Mouse (Mus musculus): ENCODE measurements around the gene Slc44a1. TPM values are rescaled to one million over a fixed set of nuclear protein-coding genes. Genes with fewer than 3 reads are reported as not detected.

The Slc44a1 gene
- polyA plus RNA-seq, 2 experiments, result 26.6 to 56.4 TPM

- no peak for TF ChIP-seq POLR2A (IDR thresholded peaks at IDR 0.05; ENCODE audit: borderline replicate concordance, extremely low read depth, insufficient read depth, insufficient read length)
Measured at GRCm38 (mm10) chr4:53440816-53441571, 781 bp downstream of the Slc44a1 start.

GRCm38 (mm10) chr4:53441683-53442082 lies 1.5 kb downstream of the Slc44a1 start:
- H3K4me1 ChIP-seq (ENCODE audit: control insufficient read depth, insufficient read depth, low read length), result peaks cover 20% of the 10 kb centered on the region
- no peak overlapping the region for H3K27ac ChIP-seq (replicated peaks; ENCODE audit: low read depth, low read length)
- ATAC-seq (ENCODE audit: low FRiP score, low read depth) (no peak), DNase-seq (ENCODE audit: low spot score) (no peak)
- no peaks in the 10 kb centered on the region for H3K9me3 ChIP-seq (ENCODE audit: control insufficient read depth, low read length)
- 32% methylated on average over 4 of the region's 4 CpGs for WGBS
- H3K36me3 ChIP-seq (ENCODE audit: control insufficient read depth, insufficient read depth, low read length), result no peaks in the 10 kb centered on the region
- H3K4me3 ChIP-seq (replicated peaks; ENCODE audit: low read length), result peak overlapping the region; percentile 89
- peak overlapping the region; percentile 98 for H3K4me2 ChIP-seq (replicated peaks; ENCODE audit: low read depth, low read length, severe bottlenecking)
- TF ChIP-seq POLR2A (IDR thresholded peaks at IDR 0.05; ENCODE audit: borderline replicate concordance, extremely low read depth, insufficient read depth, insufficient read length), result no peak
- H3K9ac ChIP-seq (ENCODE audit: low read depth, low read length, severe bottlenecking), result no peak overlapping the region
- no peaks in the 10 kb centered on the region for H3K27me3 ChIP-seq (ENCODE audit: control insufficient read depth, insufficient read depth, low read length)

More at GRCm38 (mm10) chr4:53440816-53441571, 781 bp downstream of the Slc44a1 start:
- ATAC-seq (ENCODE audit: low FRiP score, low read depth), result no peak
- Histone ChIP-seq H3K27me3 (ENCODE audit: control insufficient read depth, insufficient read depth, low read length) (no peaks in the 10 kb centered on the region), H3K4me1 (ENCODE audit: control insufficient read depth, insufficient read depth, low read length) (peaks cover 20% of the 10 kb centered on the region), H3K9ac (ENCODE audit: low read depth, low read length, severe bottlenecking) (peak overlapping the region; percentile 86), H3K27ac (replicated peaks; ENCODE audit: low read depth, low read length) (peak overlapping the region; percentile 79; the same call in 1 of the 2 replicates), H3K36me3 (ENCODE audit: control insufficient read depth, insufficient read depth, low read length) (no peaks in the 10 kb centered on the region), H3K4me2 (replicated peaks; ENCODE audit: low read depth, low read length, severe bottlenecking) (peak overlapping the region; percentile 98), H3K4me3 (replicated peaks; ENCODE audit: low read length) (peak overlapping the region; percentile 89), H3K9me3 (ENCODE audit: control insufficient read depth, low read length) (no peaks in the 10 kb centered on the region)
- WGBS, result under 1% methylated on average over 30 of the region's 45 CpGs
- DNase-seq (ENCODE audit: low spot score), result no peak

GRCm38 (mm10) chr4:53446216-53446615 lies 6.0 kb downstream of the Slc44a1 start:
- Histone ChIP-seq H3K27me3 (ENCODE audit: control insufficient read depth, insufficient read depth, low read length) (no peaks in the 10 kb centered on the region), H3K4me1 (ENCODE audit: control insufficient read depth, insufficient read depth, low read length) (peaks cover 8% of the 10 kb centered on the region), H3K4me2 (replicated peaks; ENCODE audit: low read depth, low read length, severe bottlenecking) (no peak overlapping the region), H3K27ac (replicated peaks; ENCODE audit: low read depth, low read length) (no peak overlapping the region), H3K4me3 (replicated peaks; ENCODE audit: low read length) (no peak overlapping the region), H3K36me3 (ENCODE audit: control insufficient read depth, insufficient read depth, low read length) (no peaks in the 10 kb centered on the region), H3K9me3 (ENCODE audit: control insufficient read depth, low read length) (no peaks in the 10 kb centered on the region), H3K9ac (ENCODE audit: low read depth, low read length, severe bottlenecking) (no peak overlapping the region)
- ATAC-seq (ENCODE audit: low FRiP score, low read depth), result no peak
- 71% methylated on average over 3 of the region's 3 CpGs for WGBS
- DNase-seq (ENCODE audit: low spot score), result no peak
- no peak for TF ChIP-seq POLR2A (IDR thresholded peaks at IDR 0.05; ENCODE audit: borderline replicate concordance, extremely low read depth, insufficient read depth, insufficient read length)

- no peak for TF ChIP-seq POLR2A (IDR thresholded peaks at IDR 0.05; ENCODE audit: borderline replicate concordance, extremely low read depth, insufficient read depth, insufficient read length)
- no peak overlapping the region for H3K9ac ChIP-seq (ENCODE audit: low read depth, low read length, severe bottlenecking)
- no peaks in the 10 kb centered on the region for H3K27me3 ChIP-seq (ENCODE audit: control insufficient read depth, insufficient read depth, low read length)
- 93% methylated on average over 4 of the region's 4 CpGs for WGBS
- ATAC-seq (ENCODE audit: low FRiP score, low read depth) (no peak), DNase-seq (ENCODE audit: low spot score) (no peak)
- no peaks in the 10 kb centered on the region for H3K36me3 ChIP-seq (ENCODE audit: control insufficient read depth, insufficient read depth, low read length)
- H3K4me2 ChIP-seq (replicated peaks; ENCODE audit: low read depth, low read length, severe bottlenecking), result no peak overlapping the region
- peaks cover 3% of the 10 kb centered on the region for H3K4me1 ChIP-seq (ENCODE audit: control insufficient read depth, insufficient read depth, low read length)
- no peak overlapping the region for H3K27ac ChIP-seq (replicated peaks; ENCODE audit: low read depth, low read length)
- H3K4me3 ChIP-seq (replicated peaks; ENCODE audit: low read length), result no peak overlapping the region
- no peaks in the 10 kb centered on the region for H3K9me3 ChIP-seq (ENCODE audit: control insufficient read depth, low read length)
Measured at GRCm38 (mm10) chr4:53447773-53448172, 7.6 kb downstream of the Slc44a1 start.

- Histone ChIP-seq H3K27ac (replicated peaks; ENCODE audit: low read depth, low read length) (no peak overlapping the region), H3K9ac (ENCODE audit: low read depth, low read length, severe bottlenecking) (no peak overlapping the region), H3K4me2 (replicated peaks; ENCODE audit: low read depth, low read length, severe bottlenecking) (no peak overlapping the region), H3K4me3 (replicated peaks; ENCODE audit: low read length) (no peak overlapping the region), H3K36me3 (ENCODE audit: control insufficient read depth, insufficient read depth, low read length) (no peaks in the 10 kb centered on the region), H3K4me1 (ENCODE audit: control insufficient read depth, insufficient read depth, low read length) (peaks cover 5% of the 10 kb centered on the region), H3K27me3 (ENCODE audit: control insufficient read depth, insufficient read depth, low read length) (no peaks in the 10 kb centered on the region), H3K9me3 (ENCODE audit: control insufficient read depth, low read length) (no peaks in the 10 kb centered on the region)
- DNase-seq (ENCODE audit: low spot score) (no peak), ATAC-seq (ENCODE audit: low FRiP score, low read depth) (no peak)
- WGBS, result 60% methylated on average over 7 of the region's 7 CpGs
- no peak for TF ChIP-seq POLR2A (IDR thresholded peaks at IDR 0.05; ENCODE audit: borderline replicate concordance, extremely low read depth, insufficient read depth, insufficient read length)
Measured at GRCm38 (mm10) chr4:53450736-53451135, 10.5 kb downstream of the Slc44a1 start.

All from limb, embryonic 14.5 days (tissue).